Mouse (Mus musculus) kidney, postnatal 25 days (tissue): ENCODE measurements around the gene 2610028H24Rik.

Experiments used
- DNase-seq, 2 experiments: peaks; one replicate each; pipeline ENCODE4 v3.0.0; 2021; ENCODE audit warnings: mixed read lengths in 2 of 2

Gene 2610028H24Rik

DNA sequence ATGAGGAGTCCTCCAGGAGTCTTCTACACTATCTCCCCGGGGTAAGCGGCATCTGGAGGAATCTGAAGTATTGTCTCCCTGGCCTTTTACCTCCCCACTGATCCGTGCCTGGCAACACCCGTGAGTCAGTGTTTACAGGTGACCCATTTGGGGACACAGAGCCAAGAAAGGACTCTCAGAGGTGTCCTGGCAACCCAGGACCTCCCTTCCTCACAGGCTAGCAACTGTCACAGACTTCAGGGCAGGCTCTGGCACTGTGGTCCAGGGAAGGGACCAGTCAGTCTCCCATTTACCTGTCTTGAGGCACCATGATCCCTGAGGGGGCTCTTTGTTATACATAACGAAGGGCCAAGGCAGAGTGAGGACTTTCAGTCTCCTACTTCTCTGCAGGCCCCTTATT lies at the start of gene 2610028H24Rik:
Gene 2610028H24Rik, plus strand, starts transcription at position 231 of the 400 bp plus-strand sequence.
- no peak for DNase-seq

DNA sequence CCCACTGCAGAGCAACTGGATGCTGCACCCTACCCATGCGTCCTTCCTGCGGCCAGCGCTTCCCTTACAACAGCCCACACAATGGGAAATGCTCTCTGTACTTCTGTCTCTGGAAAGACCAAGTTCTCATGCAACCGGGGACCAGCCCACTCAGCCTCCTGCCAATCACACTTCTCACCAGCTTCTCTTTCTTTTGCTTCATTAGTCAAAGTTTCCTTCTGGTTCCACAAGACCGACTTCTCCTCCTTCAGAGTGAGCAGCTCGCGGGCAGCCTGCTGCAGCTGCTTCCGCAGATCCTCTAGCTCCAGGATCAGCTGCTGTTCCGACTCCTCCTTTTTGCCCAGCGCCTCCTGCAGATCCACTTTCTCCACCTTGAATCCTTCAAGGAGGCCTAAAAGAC lies 40.4 kb upstream of the 2610028H24Rik start:
- no peak for DNase-seq

DNA sequence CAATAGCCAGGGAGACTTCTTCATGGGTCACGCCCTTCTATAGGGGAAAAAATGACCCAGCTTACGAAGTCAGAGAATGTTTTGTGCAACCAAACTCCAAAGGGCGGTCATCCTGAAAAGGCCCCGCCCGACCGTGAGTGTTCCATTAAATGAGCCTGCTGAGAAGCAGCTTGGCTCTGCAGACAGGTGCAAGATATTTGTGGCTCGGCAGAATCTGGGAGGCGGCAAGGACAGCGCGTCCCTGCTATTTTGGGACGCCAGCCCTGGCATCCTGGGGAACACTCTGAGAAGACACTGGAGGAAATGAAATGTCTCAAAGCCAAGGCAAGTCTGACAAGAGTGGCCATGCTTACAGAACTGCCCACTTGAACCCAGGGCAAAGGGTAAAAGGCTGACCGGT lies 32.1 kb upstream of the 2610028H24Rik start:
- peak; percentile 40 to 61 for DNase-seq

DNA sequence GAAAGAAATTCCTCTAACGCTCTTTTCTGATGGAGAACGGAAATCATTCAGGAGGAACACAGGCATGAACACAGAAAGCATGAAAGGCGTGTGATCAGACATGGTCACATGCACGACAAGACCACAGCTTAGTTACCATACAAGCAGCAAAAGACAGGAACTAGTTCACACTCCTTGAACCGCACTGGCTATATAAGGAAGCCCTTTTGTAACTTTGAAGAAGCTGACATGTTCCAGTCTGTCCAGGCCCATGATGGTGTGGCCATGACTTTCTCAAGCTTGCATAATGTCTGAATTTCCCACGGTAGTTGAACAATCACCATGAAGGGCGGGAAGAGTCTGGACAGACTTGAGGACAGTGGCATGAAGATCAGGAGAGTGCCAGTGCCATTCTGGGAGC lies 23.2 kb upstream of the 2610028H24Rik start:
- DNase-seq = no peak

DNA sequence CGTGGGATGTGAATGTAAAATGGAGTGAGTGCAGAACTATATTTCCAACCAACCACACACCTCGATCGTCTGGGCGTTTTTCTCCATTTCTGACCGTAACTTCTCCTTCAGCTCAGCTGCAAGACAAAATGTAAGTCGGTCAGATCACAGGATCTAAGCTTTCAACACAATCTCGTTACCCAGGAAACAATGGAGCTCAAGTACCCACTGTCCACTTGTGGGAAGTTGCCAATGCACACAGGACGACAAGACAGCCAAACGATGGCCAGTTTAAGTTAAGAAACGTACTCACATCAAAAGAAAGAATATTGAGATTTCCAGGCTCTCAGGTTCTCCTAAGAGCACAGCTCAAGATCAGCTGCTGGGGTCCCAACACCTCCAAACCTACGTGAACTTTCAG lies 15.0 kb upstream of the 2610028H24Rik start:
- DNase-seq = no peak

DNA sequence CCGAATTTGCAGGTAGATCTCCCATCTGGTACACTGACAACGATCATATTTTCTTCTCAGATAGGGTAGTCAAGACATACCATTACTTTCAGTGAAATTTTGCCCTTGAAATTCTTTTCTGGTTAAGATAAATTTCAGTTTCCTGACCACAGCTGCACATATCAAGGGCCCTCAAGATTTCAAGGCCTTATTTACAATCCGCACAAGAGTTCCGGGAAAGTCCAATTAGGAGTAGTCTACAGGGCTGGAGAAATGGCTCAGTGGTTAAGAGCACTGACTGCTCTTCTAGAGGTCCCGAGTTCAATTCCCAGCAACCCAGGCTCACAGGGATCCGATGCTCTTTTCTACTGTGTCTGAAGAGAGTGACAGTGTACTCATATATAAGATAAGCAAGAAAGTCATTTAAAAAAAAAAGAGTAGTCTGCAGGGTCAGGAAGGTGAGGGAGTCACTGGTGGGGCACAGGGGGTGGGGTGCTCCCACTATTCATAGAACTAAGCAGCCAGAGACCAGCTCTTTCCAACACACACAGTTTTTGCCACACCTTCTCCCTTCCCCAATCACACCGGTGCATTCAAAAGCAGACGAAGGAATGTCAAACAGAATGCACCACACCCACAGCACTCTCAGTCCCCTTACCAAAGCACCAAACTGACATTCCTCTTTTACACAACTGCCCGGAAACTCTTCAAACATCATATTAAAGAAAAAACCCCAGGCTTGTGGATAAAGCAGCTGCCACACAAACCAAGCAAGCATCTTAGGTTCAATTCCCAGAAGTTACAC lies 9.6 kb upstream of the 2610028H24Rik start:
- DNase-seq = no peak

DNA sequence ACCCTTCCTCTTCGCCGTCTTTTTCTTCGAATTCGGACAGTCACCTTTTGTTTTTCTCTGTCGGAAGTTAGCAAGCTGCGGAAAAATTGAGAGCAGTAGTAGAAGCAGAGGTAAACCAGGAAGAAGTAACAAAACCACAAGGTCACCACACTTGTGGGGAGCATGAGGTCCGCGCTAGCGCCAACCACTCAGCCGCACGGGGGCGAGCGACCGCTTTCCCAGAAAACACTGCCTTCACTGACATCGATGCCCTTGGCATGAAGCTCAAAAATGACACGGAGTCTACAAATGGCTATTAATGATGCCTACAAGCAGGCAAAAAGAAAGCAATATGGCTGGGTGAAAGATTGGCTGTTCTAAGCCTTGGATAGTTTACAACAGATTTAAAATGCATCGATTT lies 8.6 kb upstream of the 2610028H24Rik start, which contains the start of gene AC141477.1:
Gene AC141477.1, minus strand, starts transcription at position 164 of the 400 bp plus-strand sequence.
- DNase-seq = no peak

DNA sequence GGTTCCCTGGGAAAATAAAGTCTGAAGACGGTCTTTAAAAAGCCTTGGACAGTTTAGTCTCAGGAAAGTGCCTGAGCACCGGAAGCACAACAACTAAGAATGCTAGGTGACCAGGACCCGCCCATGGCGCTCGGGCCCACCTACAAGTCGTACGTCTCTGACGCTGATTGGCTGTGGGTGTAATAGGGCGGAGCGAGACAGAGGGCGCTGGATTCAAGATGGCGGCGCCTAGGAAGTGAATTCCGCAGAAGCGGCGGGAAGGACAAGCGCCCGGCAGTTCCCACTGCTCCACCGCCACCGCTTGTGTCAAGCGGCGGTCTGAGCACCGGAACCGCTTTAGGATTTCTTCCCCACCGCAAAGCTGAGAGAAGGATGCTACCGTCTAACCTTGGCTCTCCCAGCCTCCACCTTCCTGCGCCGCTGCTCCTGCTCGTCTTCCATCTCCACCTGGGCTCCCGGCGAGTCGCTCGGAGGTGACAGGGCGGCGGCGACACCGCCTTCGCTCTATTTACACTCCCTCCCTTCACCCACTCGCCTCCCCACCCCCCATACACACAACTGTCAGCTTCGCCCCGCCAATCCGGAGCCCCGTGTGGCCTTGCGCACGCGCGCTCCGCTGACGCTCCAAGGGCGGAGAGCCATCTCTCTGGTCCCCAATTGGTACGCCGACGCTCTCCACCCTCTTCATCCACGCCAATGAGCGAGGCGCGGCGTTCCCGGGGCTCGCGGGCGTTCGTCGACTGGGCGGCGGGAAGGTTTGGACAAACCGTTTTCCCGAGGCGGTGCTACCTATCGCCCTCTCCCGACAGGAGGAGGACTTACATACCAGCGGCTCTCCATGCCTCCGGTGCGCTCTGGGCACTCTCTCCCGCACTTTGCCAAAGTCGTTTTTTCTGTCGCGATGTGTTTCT lies 6.4 kb upstream of the 2610028H24Rik start, which contains the start of gene Pcnt:
Gene Pcnt, minus strand, starts transcription at position 609 of the 911 bp plus-strand sequence.
- peak; percentile 97 to 99 for DNase-seq

DNA sequence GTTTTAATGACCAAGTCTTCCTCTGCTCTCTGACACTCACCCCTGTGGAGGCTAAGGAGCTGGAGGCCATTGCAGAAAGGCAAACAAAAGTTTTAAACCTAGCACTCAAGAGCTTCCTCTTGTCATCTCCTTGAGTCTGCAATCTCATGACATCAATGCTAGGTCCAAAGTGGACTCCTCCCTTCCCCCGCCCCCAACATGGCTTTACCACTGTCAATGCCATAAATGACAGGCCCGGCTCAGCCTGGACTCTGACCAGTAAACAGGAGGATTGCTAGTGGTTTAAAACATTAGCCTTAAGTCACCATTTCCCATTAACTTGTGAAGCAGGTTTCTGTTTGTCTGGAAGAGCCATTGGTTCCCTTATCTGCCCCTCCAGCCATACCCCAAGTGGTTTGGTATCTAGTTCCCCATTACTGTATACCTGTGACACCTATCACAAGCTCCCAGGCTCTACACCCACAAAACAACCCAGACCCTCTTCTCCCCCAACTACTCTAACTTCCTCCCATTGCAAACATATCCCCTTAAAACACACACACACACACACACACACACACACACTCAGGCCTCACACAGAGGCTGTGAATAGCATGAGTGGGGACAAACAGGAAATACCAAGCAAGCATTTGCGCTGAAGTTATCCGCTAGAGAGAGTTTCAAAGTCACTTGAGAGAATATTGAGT lies 2.7 kb upstream of the 2610028H24Rik start:
- peak; percentile 43 to 57 for DNase-seq

DNA sequence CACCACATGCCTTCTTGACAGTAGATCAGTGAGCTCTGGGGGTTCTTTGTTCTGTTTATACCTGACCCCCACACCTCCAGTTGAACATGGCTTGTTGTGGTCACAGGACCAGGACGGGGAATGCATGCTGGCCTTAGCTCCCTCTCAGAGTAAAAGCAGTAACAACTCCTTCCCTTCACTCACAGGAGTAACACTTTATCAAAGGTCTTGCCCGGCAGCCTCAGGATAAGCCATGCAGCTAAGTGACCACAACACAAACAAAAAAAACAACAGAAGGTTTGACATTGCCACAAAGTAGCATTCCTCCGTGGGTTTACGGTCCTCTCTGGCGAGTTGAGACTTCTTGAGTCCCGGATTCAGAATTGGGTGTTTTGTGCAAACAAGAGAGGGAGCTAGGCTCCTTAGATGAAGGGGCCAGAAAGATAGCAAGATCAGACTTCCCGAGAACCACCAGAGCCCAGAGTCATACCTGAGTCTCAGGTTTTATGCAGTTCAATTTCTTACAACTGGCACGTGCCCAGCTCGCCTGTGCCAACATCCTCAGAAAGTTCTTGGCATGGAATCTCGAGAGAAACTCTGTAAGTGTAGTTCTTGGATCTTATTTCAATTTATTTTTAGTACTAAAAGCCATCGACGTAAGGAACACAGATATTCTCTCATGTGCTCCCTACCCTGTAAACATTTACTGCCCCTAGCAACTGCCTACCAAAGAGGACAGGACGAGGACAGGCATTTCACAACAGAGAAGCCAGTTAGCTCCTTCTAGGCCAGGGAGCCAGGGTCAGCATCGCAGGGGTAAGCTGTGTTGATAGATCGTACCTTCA lies 1.3 kb upstream of the 2610028H24Rik start:
- DNase-seq = no peak

DNA sequence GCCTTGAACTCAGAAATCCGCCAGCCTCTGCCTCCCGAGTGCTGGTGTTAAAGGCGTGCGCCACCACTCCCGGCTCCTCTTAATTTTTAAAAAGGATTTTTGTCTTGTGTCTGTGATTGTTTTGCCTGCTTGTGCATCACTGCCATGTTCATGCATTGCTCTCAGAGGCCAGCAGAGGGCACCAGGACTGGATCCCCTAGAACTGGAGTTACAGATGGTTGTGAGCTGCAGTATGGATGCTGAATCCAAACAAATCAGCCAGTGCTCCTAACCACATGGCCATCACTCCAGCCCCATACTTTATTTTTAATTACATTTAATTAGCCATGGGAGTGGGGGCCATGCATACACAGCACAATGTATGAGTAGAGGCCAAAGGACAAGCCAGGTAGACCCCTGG lies 6.4 kb downstream of the 2610028H24Rik start:
- peak in 1 of 2 experiments; percentile 65 for DNase-seq

DNA sequence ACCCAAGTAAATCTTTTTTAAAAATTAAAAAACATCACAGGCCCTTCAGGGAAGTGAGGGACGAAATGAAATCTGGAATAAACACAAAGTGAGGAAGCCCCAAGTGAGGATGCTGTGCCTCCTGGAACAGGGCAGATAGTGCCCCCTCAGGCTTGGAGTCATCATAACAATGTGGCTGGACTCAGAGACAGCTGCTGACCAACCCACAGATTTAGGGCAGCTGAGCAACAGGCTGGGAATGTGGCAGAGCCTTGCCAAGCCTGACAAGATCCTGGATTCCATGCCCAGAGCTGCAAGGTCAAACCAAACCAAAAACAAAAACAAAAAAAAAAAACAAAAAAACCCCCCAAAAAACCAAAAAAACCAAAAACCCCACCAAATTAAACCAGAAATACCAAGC lies 12.4 kb downstream of the 2610028H24Rik start:
- no peak for DNase-seq

DNA sequence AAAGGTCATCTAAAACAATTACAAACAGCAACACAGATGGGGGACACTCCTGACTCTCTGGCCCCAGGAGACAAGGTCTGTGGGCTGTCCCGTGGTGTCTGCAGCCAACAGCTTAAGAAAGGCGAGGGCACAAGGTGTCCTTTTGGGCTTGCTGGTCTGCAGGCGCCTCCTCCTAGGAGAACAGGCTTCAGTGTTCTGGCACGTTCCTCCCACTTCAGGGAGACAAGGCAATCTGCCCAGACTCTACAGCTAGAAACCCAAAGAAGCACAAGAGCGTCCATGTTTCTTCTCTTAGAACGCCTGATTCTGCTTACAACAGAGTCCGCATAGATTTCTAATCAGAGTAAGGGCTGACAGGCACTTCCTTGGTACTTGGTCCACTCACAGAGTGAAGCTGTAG lies 13.4 kb downstream of the 2610028H24Rik start:
- no peak for DNase-seq

DNA sequence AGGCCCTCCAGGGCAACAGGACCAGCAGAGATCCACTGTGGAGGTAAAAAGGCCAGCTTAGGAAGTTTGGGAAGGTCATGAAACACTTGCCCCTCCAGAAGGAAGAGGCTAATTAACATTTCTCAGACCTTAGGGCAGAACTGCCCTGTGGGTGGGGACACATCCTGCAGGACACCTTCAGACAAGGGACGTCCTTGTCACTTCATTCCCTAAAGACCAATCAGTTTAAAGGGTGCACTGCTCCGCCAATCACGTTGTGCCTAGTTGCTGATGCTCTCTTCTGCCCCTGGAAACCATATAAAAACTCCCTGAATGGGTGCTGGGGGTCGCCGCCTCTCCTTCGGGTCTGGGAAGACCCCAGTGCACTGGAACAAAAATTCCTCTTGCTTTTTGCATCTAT lies 13.8 kb downstream of the 2610028H24Rik start:
- no peak for DNase-seq

DNA sequence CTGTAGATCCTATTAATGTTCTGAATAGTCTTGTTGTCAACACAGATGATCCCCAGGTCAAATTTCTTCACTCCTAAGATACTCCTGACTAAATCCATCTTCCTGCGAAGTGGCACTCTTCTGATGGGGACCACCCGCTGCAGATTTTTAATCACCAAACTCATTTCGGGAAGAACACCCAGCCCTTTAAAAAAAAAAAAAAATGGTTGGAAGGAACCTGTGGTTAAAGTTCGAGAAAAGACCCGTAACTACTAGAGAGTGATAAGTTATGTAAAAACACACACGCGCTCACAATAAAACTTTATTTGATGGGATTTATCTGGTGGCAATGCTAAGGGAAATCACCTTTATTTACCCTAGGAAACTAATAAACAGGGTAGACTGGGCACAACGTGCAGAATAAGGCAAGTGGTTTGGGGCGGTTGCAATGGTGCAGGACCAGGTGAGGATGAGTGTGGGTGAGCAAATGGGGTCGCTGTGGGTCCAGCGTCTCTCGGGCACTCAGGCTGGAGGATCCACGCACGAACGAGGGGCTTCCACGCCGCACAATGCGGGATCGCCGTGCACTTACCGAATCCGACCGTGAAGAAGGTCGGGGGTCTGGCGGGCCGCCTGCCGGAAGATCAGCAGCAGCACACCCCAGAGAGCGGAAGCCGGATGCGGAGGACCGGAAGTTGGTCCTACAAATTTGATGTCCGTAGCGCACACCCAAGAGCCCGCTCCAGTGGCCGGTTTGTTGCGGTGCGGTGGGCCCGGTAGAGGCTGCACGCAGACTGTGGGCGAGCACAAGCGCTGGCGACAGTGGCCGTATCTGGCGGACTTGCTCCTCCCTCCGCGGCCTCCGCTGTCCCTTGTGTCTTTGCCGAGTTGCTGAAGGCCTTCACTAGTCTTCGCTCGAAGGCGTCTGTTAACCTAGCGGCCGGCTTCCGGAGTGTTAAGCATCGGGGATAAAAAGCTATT lies 19.6 kb downstream of the 2610028H24Rik start, which contains the start of the genes Mcm3ap and Ybey:
Gene Mcm3ap, plus strand, starts transcription at position 725 of the 960 bp plus-strand sequence.
Gene Ybey, minus strand, starts transcription at position 912 of the 960 bp plus-strand sequence.
- DNase-seq = peak; percentile 88 to 92

DNA sequence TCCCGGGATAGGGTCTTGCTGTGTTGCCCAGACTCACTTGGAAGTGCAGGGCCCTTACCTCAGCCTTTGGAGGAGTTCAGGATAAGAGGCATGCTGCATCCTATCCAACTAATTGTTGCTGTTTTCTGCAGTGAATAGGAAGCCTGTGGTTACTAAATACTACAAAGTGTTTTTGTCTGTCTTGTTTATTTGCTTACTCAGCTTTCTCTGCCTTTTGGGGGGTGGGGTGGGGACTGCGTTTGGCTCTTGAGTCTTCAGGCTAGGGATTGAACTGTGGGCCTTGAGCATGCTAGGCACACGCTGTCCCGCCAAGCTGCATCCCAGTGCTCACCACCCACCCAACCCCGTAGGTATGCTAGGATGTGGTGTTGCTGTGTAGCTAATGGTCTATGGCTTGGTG lies 24.9 kb downstream of the 2610028H24Rik start:
- no peak for DNase-seq

DNA sequence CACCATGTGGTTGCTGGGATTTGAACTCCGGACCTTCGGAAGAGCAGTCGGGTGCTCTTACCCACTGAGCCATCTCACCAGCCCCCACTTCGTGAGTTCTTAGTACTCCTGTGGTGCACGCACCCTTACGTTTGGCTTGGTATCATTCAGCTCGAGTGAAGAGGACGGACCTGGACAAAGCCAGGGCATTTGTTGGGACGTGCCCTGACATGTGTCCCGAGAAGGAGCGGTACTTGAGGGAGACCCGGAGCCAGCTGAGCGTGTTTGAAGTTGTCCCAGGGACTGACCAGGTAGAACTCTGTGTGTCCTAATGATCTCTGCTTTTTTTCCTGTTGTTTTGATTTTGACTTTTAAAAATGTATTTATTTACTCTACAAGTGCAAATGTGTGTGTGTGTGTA lies 32.0 kb downstream of the 2610028H24Rik start:
- DNase-seq = peak in 1 of 2 experiments; percentile 23

DNA sequence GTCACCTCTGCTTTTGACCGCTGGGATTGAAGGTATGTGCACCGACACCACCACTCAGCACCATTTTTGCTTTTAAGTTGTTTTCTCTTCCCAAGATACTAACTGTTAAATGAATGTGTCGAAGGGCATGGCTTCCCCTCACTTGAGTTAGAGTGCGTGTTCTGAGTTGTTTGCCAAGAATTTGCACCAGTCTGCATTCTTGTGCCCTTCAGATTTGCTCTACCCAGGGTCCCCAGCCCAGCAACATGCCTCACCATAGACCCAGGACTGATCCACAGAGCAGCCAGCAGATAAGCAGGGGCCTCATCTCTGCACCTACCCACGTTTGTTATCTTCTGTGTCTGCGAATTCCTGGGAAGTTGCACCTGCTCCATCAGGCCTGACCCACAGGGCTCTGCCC lies 32.6 kb downstream of the 2610028H24Rik start:
- DNase-seq = peak in 1 of 2 experiments; percentile 2

DNA sequence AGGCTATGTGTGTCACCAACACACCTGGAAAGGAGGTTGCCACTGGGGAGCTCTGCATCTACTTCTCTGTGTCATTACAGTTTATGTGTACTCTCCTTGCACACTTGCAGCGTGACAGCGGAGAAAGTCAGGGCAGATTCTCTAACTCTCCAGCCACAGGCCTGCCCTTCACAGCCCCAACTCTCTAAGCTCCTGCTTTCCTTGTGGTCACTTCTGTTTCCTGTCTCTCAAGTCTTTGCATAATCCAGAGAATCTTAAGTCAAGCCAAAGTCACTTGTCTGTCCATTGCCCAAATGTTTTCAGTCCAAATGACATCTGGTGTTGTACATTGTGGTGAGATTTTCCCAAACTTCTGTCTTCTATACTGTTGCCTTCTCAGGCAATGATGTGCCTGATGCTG lies 37.4 kb downstream of the 2610028H24Rik start:
- peak in 1 of 2 experiments; percentile 9 for DNase-seq

DNA sequence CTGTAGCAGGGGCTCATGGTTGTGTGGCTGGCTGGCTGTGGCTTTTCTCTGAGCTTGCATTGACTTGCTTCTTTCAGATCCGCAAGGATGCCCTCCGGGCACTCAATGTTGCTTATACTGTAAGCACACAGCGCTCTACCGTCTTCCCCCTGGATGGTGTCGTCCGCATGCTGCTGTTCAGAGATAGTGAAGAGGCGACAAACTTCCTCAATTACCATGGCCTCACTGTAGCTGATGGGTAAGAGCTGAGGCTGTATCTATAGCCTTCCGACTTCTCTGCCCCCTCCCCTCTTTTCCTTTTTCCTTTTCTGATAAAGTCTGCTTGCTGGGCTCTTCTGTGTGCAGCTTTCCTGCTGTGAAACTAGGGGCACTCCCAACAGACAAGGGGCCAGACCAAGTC lies 39.4 kb downstream of the 2610028H24Rik start:
- no peak for DNase-seq

DNA sequence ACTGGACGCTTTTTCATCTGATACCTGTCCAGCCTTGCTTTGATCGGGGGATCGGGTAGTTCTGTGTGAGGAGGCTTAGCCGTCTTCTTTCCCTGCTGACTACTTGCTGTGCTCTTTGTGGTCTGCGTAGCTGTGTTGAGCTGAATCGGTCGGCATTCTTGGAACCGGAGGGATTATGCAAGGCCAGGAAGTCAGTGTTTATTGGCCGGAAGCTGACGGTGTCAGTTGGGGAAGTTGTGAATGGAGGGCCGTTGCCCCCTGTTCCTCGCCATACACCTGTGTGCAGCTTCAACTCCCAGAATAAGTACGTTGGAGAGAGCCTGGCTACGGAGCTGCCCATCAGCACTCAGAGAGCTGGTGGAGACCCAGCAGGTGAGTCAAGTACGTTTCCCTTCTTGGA lies 40.3 kb downstream of the 2610028H24Rik start:
- no peak for DNase-seq
